Mouse (Mus musculus) bone marrow macrophage, adult 2 months (primary cell): ENCODE results near the gene Hif3a.

Source experiments
- CTCF ChIP-seq: IDR thresholded peaks from 2 replicates; pipeline ENCODE4 v1.5.1; 2012; ENCODE audit warnings: low read depth, mild to moderate bottlenecking, low read length, moderate library complexity
- POLR2A ChIP-seq: IDR thresholded peaks from 2 replicates; pipeline ENCODE4 v1.6.1; 2012; ENCODE audit warnings: mild to moderate bottlenecking, low read depth, low read length, borderline replicate concordance

GRCm38 (mm10) chr7:17073904-17074615 lies 11.8 kb upstream of the Hif3a start, which contains the start of gene Psg16:
- no peak for TF ChIP-seq POLR2A
- peak; percentile 78 for TF ChIP-seq CTCF
